Mouse (Mus musculus) embryonic facial prominence, embryonic 11.5 days (tissue): ENCODE measurements around the gene Zbtb26. TPM values are rescaled to one million over a fixed set of nuclear protein-coding genes. Genes with fewer than 3 reads are reported as not detected.

ENCODE experiments used
- ATAC-seq: fragments of 200-750 bp; cut with Nextera tagmentation; replicated peaks from 2 replicates; pipeline ENCODE4 v1.8.0; 2017; ENCODE audit warnings: low read depth; ENCODE audit not compliant: insufficient number of reproducible peaks, low FRiP score, low TSS enrichment
- DNase-seq: peaks from one replicate; pipeline ENCODE4 v3.0.0-alpha.2; 2015; ENCODE audit warnings: low spot score
- H3K27ac ChIP-seq: fragments of 300-500 bp; sonication (generic); replicated peaks from 2 replicates; pipeline ENCODE4 v1.5.1; 2014; ENCODE audit warnings: mild to moderate bottlenecking, low read depth, low read length, control low read depth
- H3K27me3 ChIP-seq: fragments of 300-500 bp; sonication (generic); 2 replicates; pipeline ENCODE4 v1.6.1; 2014; ENCODE audit warnings: mild to moderate bottlenecking, low read length, moderate library complexity, mixed read lengths; ENCODE audit not compliant: control insufficient read depth, insufficient read depth
- H3K36me3 ChIP-seq: fragments of 300-500 bp; sonication (generic); replicated peaks from 2 replicates; pipeline ENCODE4 v1.6.1; 2014; ENCODE audit warnings: low read depth, mild to moderate bottlenecking, low read length, moderate library complexity, mixed read lengths; ENCODE audit not compliant: control insufficient read depth, insufficient read depth
- H3K4me1 ChIP-seq: fragments of 300-500 bp; sonication (generic); 2 replicates; pipeline ENCODE4 v1.6.1; 2014; ENCODE audit warnings: low read length, mixed read lengths; ENCODE audit not compliant: control insufficient read depth, insufficient read depth
- H3K4me2 ChIP-seq: fragments of 300-500 bp; sonication (generic); 2 replicates; pipeline ENCODE4 v1.6.1; 2014; ENCODE audit warnings: low read depth, mild to moderate bottlenecking, control low read depth, low read length, moderate library complexity
- H3K4me3 ChIP-seq: fragments of 300-500 bp; sonication (generic); 2 replicates; pipeline ENCODE4 v1.5.1; 2014; ENCODE audit warnings: low read depth, low read length, control low read depth
- H3K9ac ChIP-seq: fragments of 300-500 bp; sonication (generic); replicated peaks from 2 replicates; pipeline ENCODE4 v1.6.1; 2014; ENCODE audit warnings: mild to moderate bottlenecking, control low read depth, low read length
- H3K9me3 ChIP-seq: fragments of 300-500 bp; sonication (generic); replicated peaks from 2 replicates; pipeline ENCODE4 v1.6.1; 2016; ENCODE audit warnings: mild to moderate bottlenecking, low read length, inconsistent platforms, mixed read lengths; ENCODE audit not compliant: control insufficient read depth
- whole genome bisulfite sequencing: fragments of 180-500 bp; shearing (Covaris S2); extraction: QIAGEN DNeasy Blood & Tissue Kit; methylation state at CpG from one replicate; pipeline ENCODE4 v1.1.7; 2014; 5-methylcytosine and 5-hydroxymethylcytosine counted together
- polyA plus RNA-seq: library from polyadenylated mRNA; unstranded; fragments of >200 nt; fragmentation: Nextera tagmentation; extraction: Ambion mirVana; gene quantifications from 2 replicates; pipeline ENCODE4 v1.2.1, GENCODE M21; 2014

Zbtb26 gene
- 11.5 and 14.2 TPM in 2 replicates for polyA plus RNA-seq

DNA sequence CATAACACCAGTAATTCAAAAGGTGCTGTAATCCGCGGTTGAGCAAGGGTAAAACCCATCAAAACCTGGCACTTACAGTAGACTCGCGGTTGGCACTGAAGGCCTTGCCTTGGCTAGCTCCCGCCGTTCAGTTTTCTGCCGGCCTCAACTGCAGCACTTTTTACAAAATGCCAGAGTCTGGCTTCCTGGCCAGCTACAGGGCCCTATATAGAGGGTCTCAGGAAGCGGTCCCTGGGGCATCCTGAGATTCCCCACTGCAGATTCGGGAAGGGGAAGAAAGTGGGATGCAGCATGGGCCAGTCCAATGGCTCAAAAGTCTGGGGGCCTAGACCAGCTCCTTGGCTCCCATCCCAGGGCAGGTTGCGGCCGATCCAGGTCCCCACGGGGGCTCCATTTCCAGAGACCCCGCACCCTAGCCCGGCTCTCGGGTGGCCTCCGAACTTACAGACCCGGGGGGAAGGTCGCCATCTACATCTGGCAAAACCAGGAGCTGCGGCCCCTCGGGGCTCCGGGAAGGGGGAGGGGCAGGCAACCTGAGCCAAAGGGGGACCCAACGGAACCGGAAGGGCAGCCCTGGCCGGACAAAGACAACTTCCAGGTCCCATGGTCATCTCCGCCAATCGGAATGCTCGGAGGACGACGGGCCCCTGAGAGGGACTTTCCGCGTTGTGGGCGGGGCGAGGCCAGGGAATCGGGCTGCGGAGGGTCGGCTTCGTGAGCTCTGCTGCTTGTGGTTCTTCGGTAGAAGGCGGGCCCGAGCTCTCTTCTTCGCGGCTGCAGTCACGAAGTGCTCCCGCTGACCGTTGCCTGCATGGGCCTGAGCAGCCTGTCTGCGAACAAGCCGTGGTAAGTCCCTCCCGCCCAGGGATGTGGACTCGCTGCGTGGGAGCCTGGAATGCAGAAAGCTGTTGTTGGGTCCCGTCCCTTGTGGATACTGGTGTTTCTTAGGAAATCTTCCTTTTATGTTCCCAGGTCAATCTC, at the start of gene Zbtb26, which contains the start of the genes Zbtb6 and Rabgap1:
Gene Zbtb26, minus strand, starts transcription at position 525 of the 981 bp plus-strand sequence.
Gene Zbtb6, minus strand, starts transcription at position 561 of the 981 bp plus-strand sequence.
Gene Rabgap1, plus strand, starts transcription at position 669 of the 981 bp plus-strand sequence.
- peak within 1 kb of the TSS; percentile 81 for H3K9ac ChIP-seq
- H3K9me3 ChIP-seq, result no peaks in the 10 kb centered on the region
- H3K4me1 ChIP-seq, result no peaks in the 10 kb centered on the region
- H3K4me2 ChIP-seq, result peak within 1 kb of the TSS; percentile 56
- H3K4me3 ChIP-seq, result peak within 1 kb of the TSS; percentile 59
- no peaks in the 10 kb centered on the region for H3K27me3 ChIP-seq
- DNase-seq, result peak; percentile 97
- H3K36me3 ChIP-seq, result no peaks in the 10 kb centered on the region
- peak; percentile 98 for ATAC-seq
- WGBS, result 0% methylated on average over 50 of the region's 51 CpGs
- peak within 1 kb of the TSS; percentile 60; the same call in 1 of the 2 replicates for H3K27ac ChIP-seq

DNA sequence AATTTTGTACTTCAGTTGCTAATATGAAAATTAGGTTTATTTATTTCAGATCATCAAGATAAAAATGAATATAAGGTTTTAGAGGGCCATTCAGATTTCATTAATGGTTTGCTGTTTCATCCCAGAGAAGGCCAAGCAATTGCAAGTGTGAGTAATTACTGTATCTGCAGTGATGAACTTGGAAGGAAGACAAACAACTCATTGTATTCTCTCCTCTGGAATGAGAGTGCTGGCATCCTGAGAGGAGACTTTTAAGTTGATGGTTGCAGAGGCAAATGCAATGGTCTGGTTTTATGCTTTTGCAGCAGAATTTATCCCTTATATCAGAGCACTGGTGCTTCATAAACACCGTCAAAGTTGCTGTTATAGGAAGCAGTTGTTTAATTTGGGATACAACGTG, 46.0 kb upstream of the Zbtb26 start:
- no peak for ATAC-seq
- H3K9me3 ChIP-seq, result no peaks in the 10 kb centered on the region
- H3K27ac ChIP-seq, result no peak overlapping the region
- no peaks in the 10 kb centered on the region for H3K4me1 ChIP-seq
- WGBS, result 88% methylated on average over 2 of the region's 2 CpGs
- H3K4me2 ChIP-seq, result no peak overlapping the region
- no peak overlapping the region for H3K9ac ChIP-seq
- no peaks in the 10 kb centered on the region for H3K27me3 ChIP-seq
- H3K36me3 ChIP-seq, result peaks cover 4% of the 10 kb centered on the region
- no peak for DNase-seq
- H3K4me3 ChIP-seq, result no peak overlapping the region

DNA sequence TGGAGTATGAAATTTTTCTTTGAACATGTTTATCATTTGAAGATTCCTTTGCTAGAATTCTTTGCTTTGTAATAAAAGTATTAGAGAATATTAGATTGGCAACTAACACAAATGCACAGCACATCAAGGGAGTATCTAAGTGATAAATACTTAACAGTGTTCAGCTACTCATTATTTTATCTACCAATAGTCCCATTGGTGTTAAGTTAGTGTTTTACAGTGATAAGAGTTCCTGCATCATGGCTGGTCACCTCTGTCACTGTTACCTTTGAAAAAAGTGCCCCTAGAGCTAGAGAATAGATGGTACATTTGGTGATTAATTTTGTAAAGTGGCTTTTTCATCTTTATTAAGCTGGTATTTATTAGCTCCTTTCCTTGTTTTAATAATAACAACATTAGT, 43.5 kb upstream of the Zbtb26 start:
- ATAC-seq (no peak), DNase-seq (no peak)
- Histone ChIP-seq H3K4me3 (no peak overlapping the region), H3K27ac (no peak overlapping the region), H3K4me1 (no peaks in the 10 kb centered on the region), H3K9ac (no peak overlapping the region), H3K27me3 (no peaks in the 10 kb centered on the region), H3K9me3 (no peaks in the 10 kb centered on the region), H3K4me2 (no peak overlapping the region), H3K36me3 (peaks cover 4% of the 10 kb centered on the region)

DNA sequence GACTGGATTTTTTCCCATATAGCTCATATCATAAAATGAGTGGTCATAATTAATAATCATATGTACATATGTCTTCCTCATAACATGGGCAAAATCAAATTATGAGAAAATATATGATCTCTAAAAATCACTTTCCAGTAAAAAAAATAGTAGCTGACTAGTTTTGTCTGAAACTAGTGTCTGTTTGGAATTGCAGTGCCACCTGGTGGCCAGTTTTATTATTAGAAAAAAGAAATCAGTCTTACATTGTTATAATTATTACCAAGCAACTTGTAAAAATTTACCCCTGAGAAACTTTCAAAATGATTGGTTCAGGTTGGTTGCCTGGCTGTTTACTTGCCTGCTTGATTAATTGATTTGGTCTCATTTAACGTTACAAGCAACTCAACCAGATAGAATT, 42.4 kb upstream of the Zbtb26 start:
- H3K9ac ChIP-seq, result no peak overlapping the region
- H3K36me3 ChIP-seq, result peaks cover 4% of the 10 kb centered on the region
- WGBS, result 79% methylated on average over 1 of the region's 1 CpGs
- no peak for ATAC-seq
- H3K9me3 ChIP-seq, result no peaks in the 10 kb centered on the region
- no peaks in the 10 kb centered on the region for H3K4me1 ChIP-seq
- H3K27ac ChIP-seq, result no peak overlapping the region
- no peak overlapping the region for H3K4me2 ChIP-seq
- H3K27me3 ChIP-seq, result no peaks in the 10 kb centered on the region
- DNase-seq, result peak; percentile 74
- no peak overlapping the region for H3K4me3 ChIP-seq

DNA sequence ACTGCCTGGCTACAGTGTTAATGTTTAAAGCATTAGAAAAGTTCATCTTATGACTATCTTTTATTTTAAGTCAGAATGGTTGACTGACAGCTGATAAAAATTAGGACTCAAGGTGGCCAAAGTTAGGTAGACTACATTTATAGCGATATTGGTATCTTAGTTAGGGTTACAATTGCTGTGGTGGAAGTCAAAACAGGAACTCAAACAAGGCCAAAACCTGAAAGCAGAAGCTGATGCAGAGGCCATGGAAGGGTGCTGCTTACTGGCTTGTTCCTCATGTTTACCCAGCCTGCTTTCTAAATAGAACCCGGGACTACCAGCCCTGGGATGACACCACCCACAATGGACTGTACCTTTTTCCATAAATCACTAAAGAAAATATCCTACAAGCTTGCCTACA, 41.2 kb upstream of the Zbtb26 start:
- H3K36me3 ChIP-seq, result peaks cover 2% of the 10 kb centered on the region
- no peaks in the 10 kb centered on the region for H3K4me1 ChIP-seq
- 90% methylated on average over 2 of the region's 2 CpGs for WGBS
- H3K9me3 ChIP-seq, result no peaks in the 10 kb centered on the region
- H3K9ac ChIP-seq, result no peak overlapping the region
- H3K27ac ChIP-seq, result no peak overlapping the region
- no peak for ATAC-seq
- no peak for DNase-seq
- no peak overlapping the region for H3K4me3 ChIP-seq
- H3K27me3 ChIP-seq, result no peaks in the 10 kb centered on the region
- H3K4me2 ChIP-seq, result no peak overlapping the region

DNA sequence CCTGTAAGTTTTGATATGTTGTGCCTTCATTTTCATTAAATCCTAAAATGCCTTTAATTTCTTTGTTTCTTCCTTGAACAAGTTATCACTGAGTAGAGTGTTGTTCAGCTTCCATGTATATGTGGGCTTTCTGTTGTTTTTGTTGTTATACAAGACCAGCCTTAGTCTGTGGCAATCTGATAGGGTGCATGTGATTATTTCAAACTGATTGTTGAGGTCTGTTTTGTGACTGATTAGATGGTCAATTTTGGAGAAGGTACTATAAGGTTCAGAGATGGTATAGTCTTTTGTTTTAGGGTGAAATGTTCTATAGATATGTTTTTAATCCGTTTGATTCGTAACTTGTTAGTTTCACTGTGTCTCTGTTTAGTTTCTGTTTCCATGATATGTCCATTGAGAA, 37.1 kb upstream of the Zbtb26 start:
- 91% methylated on average over 2 of the region's 2 CpGs for WGBS
- Histone ChIP-seq H3K9me3 (no peaks in the 10 kb centered on the region), H3K36me3 (peaks cover 5% of the 10 kb centered on the region)

DNA sequence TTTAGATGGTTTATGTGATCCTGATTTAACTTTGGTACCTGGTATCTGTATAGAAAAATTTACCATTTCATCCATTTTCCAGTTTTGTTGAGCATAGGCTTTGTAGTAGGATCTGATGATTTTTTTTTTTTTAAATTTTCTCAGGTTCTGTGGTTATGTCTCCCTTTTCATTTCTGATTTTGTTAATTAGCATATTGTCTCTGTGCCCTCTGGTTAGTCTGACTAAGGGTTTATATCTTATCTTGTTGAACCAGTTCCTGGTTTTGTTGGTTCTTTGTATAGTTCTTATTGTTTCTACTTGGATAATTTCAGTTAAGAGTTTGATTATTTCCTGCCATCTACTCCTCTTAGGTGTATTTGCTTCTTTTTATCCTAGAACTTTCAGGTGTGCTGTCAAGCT, 36.6 kb upstream of the Zbtb26 start:
- Histone ChIP-seq H3K9me3 (no peaks in the 10 kb centered on the region), H3K36me3 (peaks cover 5% of the 10 kb centered on the region), H3K4me1 (no peaks in the 10 kb centered on the region), H3K27me3 (no peaks in the 10 kb centered on the region), H3K4me3 (no peak overlapping the region), H3K4me2 (no peak overlapping the region), H3K27ac (no peak overlapping the region), H3K9ac (no peak overlapping the region)
- ATAC-seq, result no peak
- DNase-seq, result no peak

More for the DNA sequence above, 37.1 kb upstream of the Zbtb26 start:
- DNase-seq, result no peak
- Histone ChIP-seq H3K4me2 (no peak overlapping the region), H3K9ac (no peak overlapping the region), H3K27me3 (no peaks in the 10 kb centered on the region), H3K4me3 (no peak overlapping the region), H3K4me1 (no peaks in the 10 kb centered on the region), H3K27ac (no peak overlapping the region)
- ATAC-seq, result no peak

DNA sequence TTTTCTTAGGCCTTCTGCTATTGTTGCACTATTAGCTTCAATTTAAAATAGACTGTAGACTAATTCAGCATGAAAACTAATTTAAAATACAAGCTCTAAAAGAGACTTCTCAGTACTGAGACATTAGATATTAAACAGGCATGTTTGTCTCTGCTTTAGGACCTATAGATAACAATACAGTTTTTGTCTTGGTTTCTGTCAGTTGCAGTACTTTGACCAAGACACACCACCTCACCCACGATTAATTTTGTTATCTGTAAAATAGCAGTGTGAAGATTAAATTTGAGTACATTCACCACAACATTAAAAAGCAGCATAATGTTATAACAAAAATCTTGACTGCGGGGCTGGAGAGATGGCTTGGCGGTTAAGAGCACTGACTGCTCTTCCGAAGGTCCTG, 23.3 kb upstream of the Zbtb26 start:
- Histone ChIP-seq H3K27ac (no peak overlapping the region), H3K4me2 (no peak overlapping the region), H3K27me3 (no peaks in the 10 kb centered on the region), H3K36me3 (no peaks in the 10 kb centered on the region), H3K4me1 (no peaks in the 10 kb centered on the region), H3K4me3 (no peak overlapping the region), H3K9ac (no peak overlapping the region), H3K9me3 (no peaks in the 10 kb centered on the region)
- WGBS, result 95% methylated on average over 4 of the region's 4 CpGs
- ATAC-seq, result no peak
- no peak for DNase-seq
